Mouse (Mus musculus) heart, embryonic 14.5 days (tissue): ENCODE measurements around the gene Nmt2. TPM values are rescaled to one million over a fixed set of nuclear protein-coding genes. Genes with fewer than 3 reads are reported as not detected.

Experiments used
- ATAC-seq: fragments of 200-750 bp; cut with Nextera tagmentation; 2 replicates; pipeline ENCODE4 v1.8.0; 2017; ENCODE audit warnings: low read depth, moderate TSS enrichment; ENCODE audit not compliant: insufficient number of reproducible peaks, insufficient read depth, low FRiP score
- H3K27ac ChIP-seq, 2 experiments: fragments of 200-500 bp in 1 of 2; fragments of 300-500 bp in 1 of 2; sonication (generic) in 1 of 2; replicated peaks in 1 of 2; 2 replicates each; pipeline ENCODE4 v1.5.1; 2012 to 2014; ENCODE audit warnings: low read depth in 2 of 2, low read length in 2 of 2, control low read depth in 1 of 2, mild to moderate bottlenecking in 1 of 2, mixed read lengths in 1 of 2; ENCODE audit not compliant: control insufficient read depth in 1 of 2, insufficient read depth in 1 of 2
- H3K27me3 ChIP-seq: fragments of 300-500 bp; sonication (generic); 2 replicates; pipeline ENCODE4 v1.6.1; 2014; ENCODE audit warnings: mild to moderate bottlenecking, low read length, control low read depth; ENCODE audit not compliant: control insufficient read depth, insufficient read depth
- H3K36me3 ChIP-seq: fragments of 300-500 bp; sonication (generic); 2 replicates; pipeline ENCODE4 v1.6.1; 2014; ENCODE audit warnings: mild to moderate bottlenecking, control low read depth, low read length, mixed read lengths; ENCODE audit not compliant: control insufficient read depth, insufficient read depth
- H3K4me1 ChIP-seq, 2 experiments: fragments of 200-500 bp in 1 of 2; fragments of 300-500 bp in 1 of 2; sonication (generic) in 1 of 2; 2 replicates each; pipeline ENCODE4 v1.6.1; 2012 to 2014; ENCODE audit warnings: low read length in 2 of 2, control low read depth in 1 of 2, mixed read lengths in 1 of 2; ENCODE audit not compliant: control insufficient read depth in 2 of 2, insufficient read depth in 2 of 2
- H3K4me2 ChIP-seq: fragments of 300-500 bp; sonication (generic); 2 replicates; pipeline ENCODE4 v1.6.1; 2014; ENCODE audit warnings: mild to moderate bottlenecking, low read length
- H3K4me3 ChIP-seq, 2 experiments: fragments of 200-500 bp in 1 of 2; fragments of 300-500 bp in 1 of 2; sonication (generic) in 1 of 2; 2 replicates each; pipeline ENCODE4 v1.5.1; 2012 to 2014; ENCODE audit warnings: low read length in 2 of 2, mild to moderate bottlenecking in 2 of 2, control low read depth in 1 of 2, low read depth in 1 of 2, moderate library complexity in 1 of 2; ENCODE audit not compliant: control insufficient read depth in 1 of 2, insufficient read depth in 1 of 2
- H3K9ac ChIP-seq: fragments of 300-500 bp; sonication (generic); 2 replicates; pipeline ENCODE4 v1.6.1; 2014; ENCODE audit warnings: mild to moderate bottlenecking, low read length
- H3K9me3 ChIP-seq: fragments of 300-500 bp; sonication (generic); 2 replicates; pipeline ENCODE4 v1.6.1; 2016; ENCODE audit warnings: low read length, control low read depth; ENCODE audit not compliant: control insufficient read depth
- WGBS: fragments of 180-500 bp; shearing (Covaris S2); extraction: QIAGEN DNeasy Blood & Tissue Kit; methylation state at CpG from one replicate; pipeline ENCODE4 v1.1.7; 2014; 5-methylcytosine and 5-hydroxymethylcytosine counted together
- polyA plus RNA-seq: library from polyadenylated mRNA; unstranded; fragments of >200 nt; fragmentation: Nextera tagmentation; extraction: Ambion mirVana; gene quantifications from 2 replicates; pipeline ENCODE4 v1.2.1, GENCODE M21; 2014

The Nmt2 gene
- polyA plus RNA-seq, 1 experiment from 2014 or later, result 34.9 TPM

DNA sequence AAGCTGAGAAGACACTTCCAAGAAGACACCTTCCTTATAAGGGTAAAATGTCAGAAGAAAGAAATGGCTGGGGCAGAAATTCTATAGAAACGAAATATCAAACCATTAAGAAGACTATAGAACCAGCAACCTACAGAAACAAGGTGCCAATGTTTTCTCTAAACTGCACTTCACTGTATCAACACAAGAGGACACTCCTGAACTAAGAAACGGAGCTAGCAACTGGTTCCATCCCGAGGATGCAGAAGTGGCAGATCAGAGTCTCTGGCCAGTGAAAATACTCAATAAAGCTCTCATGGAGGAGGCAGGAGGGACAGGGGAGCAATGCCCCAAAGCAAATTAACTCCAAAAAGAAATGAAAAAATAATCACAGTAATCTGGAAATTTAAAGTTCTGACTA is 64.9 kb downstream of the Nmt2 start:
- 17% methylated on average over 3 of the region's 3 CpGs for WGBS
- H3K9ac ChIP-seq, result no peak overlapping the region
- no peak overlapping the region for H3K27ac ChIP-seq
- no peaks in the 10 kb centered on the region for H3K36me3 ChIP-seq
- H3K4me1 ChIP-seq, result no peaks in the 10 kb centered on the region
- peaks cover 10% of the 10 kb centered on the region; the same call in 1 of the 2 replicates for H3K27me3 ChIP-seq
- H3K4me2 ChIP-seq, result no peak overlapping the region
- no peak for ATAC-seq
- no peaks in the 10 kb centered on the region for H3K9me3 ChIP-seq
- H3K4me3 ChIP-seq, result no peak overlapping the region

- Histone ChIP-seq H3K4me3 (no peak overlapping the region), H3K27me3 (peaks cover 1% of the 10 kb centered on the region; the same call in 1 of the 2 replicates), H3K36me3 (no peaks in the 10 kb centered on the region), H3K9me3 (no peaks in the 10 kb centered on the region), H3K27ac (no peak overlapping the region), H3K4me1 (no peaks in the 10 kb centered on the region), H3K9ac (no peak overlapping the region), H3K4me2 (no peak overlapping the region)
- ATAC-seq, result no peak
Observed at GRCm38 (mm10) chr2:3353160-3353559, 69.1 kb downstream of the Nmt2 start.

DNA sequence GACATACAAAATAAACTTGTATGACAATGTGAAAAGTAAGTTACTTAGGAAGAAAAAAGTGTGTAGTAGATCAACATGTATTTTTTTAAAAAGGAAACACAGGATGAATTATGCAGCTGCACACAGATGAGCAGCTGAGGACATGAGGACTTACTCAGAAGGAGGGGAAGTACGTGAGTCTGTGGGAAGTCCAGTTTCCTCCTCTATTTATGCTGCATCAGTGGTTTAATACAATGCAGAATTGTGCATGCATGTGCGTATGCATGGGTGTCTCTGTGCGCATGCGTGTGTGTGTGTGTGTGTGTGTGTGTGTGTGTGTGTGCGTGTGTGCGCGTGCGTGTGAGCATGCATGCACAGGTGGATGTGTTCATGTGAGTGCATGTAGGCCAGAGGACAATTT is 71.8 kb downstream of the Nmt2 start:
- H3K4me2 ChIP-seq, result no peak overlapping the region
- no peak overlapping the region for H3K9ac ChIP-seq
- no peaks in the 10 kb centered on the region for H3K36me3 ChIP-seq
- H3K27me3 ChIP-seq, result no peaks in the 10 kb centered on the region
- 85% methylated on average over 8 of the region's 8 CpGs for WGBS
- no peak overlapping the region for H3K27ac ChIP-seq
- no peak for ATAC-seq
- H3K4me1 ChIP-seq, result no peaks in the 10 kb centered on the region
- H3K4me3 ChIP-seq, result no peak overlapping the region
- H3K9me3 ChIP-seq, result no peaks in the 10 kb centered on the region

DNA sequence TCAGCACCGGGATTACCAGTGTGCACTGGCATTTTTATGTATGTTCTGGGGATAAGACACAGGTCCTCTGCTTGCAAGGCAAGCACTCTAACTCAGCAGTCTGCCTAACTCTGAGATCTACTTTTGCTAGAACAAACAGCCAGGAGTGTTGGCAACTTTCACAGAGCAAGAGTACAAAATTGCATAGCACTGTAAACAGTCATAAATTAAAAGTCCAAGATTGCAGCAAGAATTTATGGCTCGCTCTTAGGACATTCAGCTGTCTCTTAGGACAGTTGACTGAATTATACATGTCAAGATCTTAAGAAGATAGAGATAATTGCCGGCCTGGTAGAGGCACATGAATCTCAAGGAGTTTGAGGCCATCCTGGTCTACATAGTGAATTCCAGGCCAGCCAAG is 72.3 kb downstream of the Nmt2 start:
- no peak overlapping the region for H3K4me2 ChIP-seq
- no peaks in the 10 kb centered on the region for H3K9me3 ChIP-seq
- no peaks in the 10 kb centered on the region for H3K27me3 ChIP-seq
- no peaks in the 10 kb centered on the region for H3K4me1 ChIP-seq
- no peak for ATAC-seq
- no peak overlapping the region for H3K27ac ChIP-seq
- no peaks in the 10 kb centered on the region for H3K36me3 ChIP-seq
- no peak overlapping the region for H3K4me3 ChIP-seq
- 78% methylated on average over 3 of the region's 3 CpGs for whole genome bisulfite sequencing
- H3K9ac ChIP-seq, result no peak overlapping the region

DNA sequence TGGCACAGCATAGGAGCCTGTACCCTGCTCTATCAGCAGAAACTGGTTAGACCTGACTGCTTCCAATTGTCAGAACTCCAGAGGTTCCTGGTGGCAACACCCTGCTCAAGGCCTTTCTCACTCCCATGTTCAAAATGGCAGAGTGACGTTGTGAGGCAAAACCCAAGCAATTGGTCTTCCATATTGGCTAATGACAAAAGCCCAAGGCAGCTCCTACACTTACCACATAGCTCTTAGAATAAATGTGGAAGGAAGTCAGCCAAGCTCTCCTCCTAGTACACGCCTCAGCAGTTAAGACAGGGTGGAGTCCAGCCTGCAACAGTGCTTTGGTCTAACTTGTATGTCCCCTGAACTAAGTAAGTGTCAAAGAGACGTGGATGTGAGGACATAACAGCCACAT is 73.9 kb downstream of the Nmt2 start:
- Histone ChIP-seq H3K4me1 (no peaks in the 10 kb centered on the region), H3K9ac (no peak overlapping the region), H3K4me3 (no peak overlapping the region), H3K27me3 (no peaks in the 10 kb centered on the region), H3K9me3 (no peaks in the 10 kb centered on the region), H3K27ac (no peak overlapping the region), H3K36me3 (no peaks in the 10 kb centered on the region), H3K4me2 (no peak overlapping the region)
- WGBS, result 72% methylated on average over 3 of the region's 3 CpGs
- ATAC-seq, result no peak

DNA sequence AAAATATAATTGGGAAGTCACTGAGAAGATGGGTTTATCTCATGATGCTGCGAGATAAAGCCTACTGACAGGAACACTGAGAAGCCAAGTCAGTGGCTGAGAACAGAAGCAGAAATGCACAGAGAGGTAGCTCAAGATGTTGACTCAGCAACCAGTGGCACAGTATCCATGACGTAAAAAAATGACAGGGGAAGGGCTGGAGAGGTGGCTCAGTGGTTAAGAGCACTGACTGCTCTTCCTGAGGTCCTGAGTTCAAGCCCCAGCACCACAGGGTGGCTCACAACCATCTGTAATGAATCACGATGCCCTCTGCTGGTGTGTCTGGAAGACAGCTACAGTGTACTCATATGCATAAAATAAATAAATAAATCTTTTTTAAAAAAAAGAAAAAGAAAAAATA is 77.1 kb downstream of the Nmt2 start:
- no peaks in the 10 kb centered on the region for H3K4me1 ChIP-seq
- H3K27me3 ChIP-seq, result no peaks in the 10 kb centered on the region
- H3K9ac ChIP-seq, result no peak overlapping the region
- ATAC-seq, result no peak
- no peaks in the 10 kb centered on the region for H3K9me3 ChIP-seq
- H3K4me2 ChIP-seq, result no peak overlapping the region
- H3K36me3 ChIP-seq, result no peaks in the 10 kb centered on the region
- H3K27ac ChIP-seq, result no peak overlapping the region
- H3K4me3 ChIP-seq, result no peak overlapping the region
- WGBS, result 70% methylated on average over 3 of the region's 3 CpGs

GRCm38 (mm10) chr2:3365127-3365526 is 81.1 kb downstream of the Nmt2 start:
- Histone ChIP-seq H3K9ac (no peak overlapping the region), H3K4me3 (no peak overlapping the region), H3K27ac (no peak overlapping the region), H3K4me1 (no peaks in the 10 kb centered on the region), H3K36me3 (no peaks in the 10 kb centered on the region), H3K9me3 (no peaks in the 10 kb centered on the region), H3K4me2 (no peak overlapping the region), H3K27me3 (no peaks in the 10 kb centered on the region)
- no peak for ATAC-seq
- 71% methylated on average over 4 of the region's 4 CpGs for WGBS
